Mouse (Mus musculus) intestine, embryonic 16.5 days (tissue): ENCODE data around the gene Fam110a. TPM values are rescaled to one million over a fixed set of nuclear protein-coding genes. Genes with fewer than 3 reads are reported as not detected.
A peak's percentile ranks its signal among the peaks of the same experiment; 100 is the strongest.

Source experiments
- ATAC-seq: fragments of 200-750 bp; cut with Nextera tagmentation; 2 replicates; pipeline ENCODE4 v1.8.0; 2017; ENCODE audit warnings: moderate TSS enrichment, moderate library complexity
- H3K27ac ChIP-seq: fragments of 300-500 bp; sonication (generic); 2 replicates; pipeline ENCODE4 v1.5.1; 2014; ENCODE audit warnings: mild to moderate bottlenecking, low read length
- H3K27me3 ChIP-seq: fragments of 300-500 bp; sonication (generic); replicated peaks from 2 replicates; pipeline ENCODE4 v1.6.1; 2014; ENCODE audit warnings: low read length, control low read depth, mixed read lengths; ENCODE audit not compliant: control insufficient read depth, insufficient read depth
- H3K36me3 ChIP-seq: fragments of 300-500 bp; sonication (generic); 2 replicates; pipeline ENCODE4 v1.6.1; 2014; ENCODE audit warnings: low read length, control low read depth; ENCODE audit not compliant: control insufficient read depth, insufficient read depth
- H3K4me1 ChIP-seq: fragments of 300-500 bp; sonication (generic); 2 replicates; pipeline ENCODE4 v1.6.1; 2014; ENCODE audit warnings: low read length, control low read depth, mixed read lengths; ENCODE audit not compliant: control insufficient read depth, insufficient read depth
- H3K4me2 ChIP-seq: fragments of 300-500 bp; sonication (generic); 2 replicates; pipeline ENCODE4 v1.6.1; 2014; ENCODE audit warnings: low read depth, low read length, control low read depth
- H3K4me3 ChIP-seq: fragments of 300-500 bp; sonication (generic); 2 replicates; pipeline ENCODE4 v1.5.1; 2014; ENCODE audit warnings: mild to moderate bottlenecking, low read length
- H3K9ac ChIP-seq: fragments of 300-500 bp; sonication (generic); 2 replicates; pipeline ENCODE4 v1.6.1; 2014; ENCODE audit warnings: low read depth, low read length
- H3K9me3 ChIP-seq: fragments of 300-500 bp; sonication (generic); 2 replicates; pipeline ENCODE4 v1.6.1; 2016; ENCODE audit warnings: low read length, control low read depth; ENCODE audit not compliant: control insufficient read depth
- WGBS: fragments of 180-500 bp; shearing (Covaris S2); extraction: QIAGEN DNeasy Blood & Tissue Kit; methylation state at CpG from one replicate; pipeline ENCODE4 v1.1.7; 2014; 5-methylcytosine and 5-hydroxymethylcytosine counted together
- polyA plus RNA-seq: library from polyadenylated mRNA; unstranded; fragments of >200 nt; fragmentation: Nextera tagmentation; extraction: Ambion mirVana; gene quantifications from 2 replicates; pipeline ENCODE4 v1.2.1, GENCODE M21; 2015

The Fam110a gene
- polyA plus RNA-seq, 1 experiment from 2014 or later: 25.7 TPM

GRCm38 (mm10) chr2:151988978-151989377 lies 9.0 kb upstream of the Fam110a start:
- Histone ChIP-seq H3K36me3 (no peaks in the 10 kb centered on the region), H3K4me3 (no peak overlapping the region), H3K27me3 (0 out of 2 replicates have a peak, but pooled peaks cover 2% of the 10 kb centered on the region), H3K9me3 (no peaks in the 10 kb centered on the region), H3K4me2 (no peak overlapping the region), H3K27ac (no peak overlapping the region), H3K4me1 (no peaks in the 10 kb centered on the region), H3K9ac (no peak overlapping the region)
- 68% methylated on average over 2 of the region's 2 CpGs for WGBS
- ATAC-seq: no peak

DNA sequence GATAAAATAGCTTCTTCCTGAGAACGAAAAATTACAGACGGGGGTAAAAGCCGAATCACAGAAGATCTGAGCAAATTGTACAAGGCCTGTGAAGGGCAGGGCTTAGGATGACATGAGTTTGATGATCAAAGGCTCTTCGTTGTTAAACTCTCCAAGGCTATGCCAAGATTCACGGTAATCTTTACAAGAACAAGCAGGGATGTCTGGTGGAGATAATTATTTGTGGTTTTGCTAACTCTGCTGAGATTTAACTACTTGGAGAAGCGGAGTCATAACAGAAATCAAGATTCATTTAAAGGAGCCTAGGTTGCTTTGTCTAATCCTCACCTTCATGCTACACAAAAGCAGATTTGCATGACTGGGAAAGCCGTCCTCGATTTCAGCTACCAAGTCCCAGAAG lies 6.9 kb upstream of the Fam110a start:
- Histone ChIP-seq H3K9me3 (no peaks in the 10 kb centered on the region), H3K36me3 (no peaks in the 10 kb centered on the region), H3K4me2 (no peak overlapping the region), H3K4me1 (no peaks in the 10 kb centered on the region), H3K27ac (no peak overlapping the region), H3K27me3 (no peaks in the 10 kb centered on the region), H3K9ac (no peak overlapping the region), H3K4me3 (no peak overlapping the region)
- no peak for ATAC-seq
- WGBS: 82% methylated on average over 8 of the region's 8 CpGs

- no peak overlapping the region for H3K4me3 ChIP-seq
- WGBS: 44% methylated on average over 7 of the region's 7 CpGs
- H3K36me3 ChIP-seq: no peaks in the 10 kb centered on the region
- H3K27ac ChIP-seq: no peak overlapping the region
- H3K9ac ChIP-seq: no peak overlapping the region
- ATAC-seq: no peak
- no peak overlapping the region for H3K4me2 ChIP-seq
- H3K4me1 ChIP-seq: peaks cover 2% of the 10 kb centered on the region; the same call in 1 of the 2 replicates
- no peaks in the 10 kb centered on the region for H3K9me3 ChIP-seq
- no peaks in the 10 kb centered on the region for H3K27me3 ChIP-seq
These were observed 5.6 kb upstream of the Fam110a start for GRCm38 (mm10) chr2:151985426-151986172.

DNA sequence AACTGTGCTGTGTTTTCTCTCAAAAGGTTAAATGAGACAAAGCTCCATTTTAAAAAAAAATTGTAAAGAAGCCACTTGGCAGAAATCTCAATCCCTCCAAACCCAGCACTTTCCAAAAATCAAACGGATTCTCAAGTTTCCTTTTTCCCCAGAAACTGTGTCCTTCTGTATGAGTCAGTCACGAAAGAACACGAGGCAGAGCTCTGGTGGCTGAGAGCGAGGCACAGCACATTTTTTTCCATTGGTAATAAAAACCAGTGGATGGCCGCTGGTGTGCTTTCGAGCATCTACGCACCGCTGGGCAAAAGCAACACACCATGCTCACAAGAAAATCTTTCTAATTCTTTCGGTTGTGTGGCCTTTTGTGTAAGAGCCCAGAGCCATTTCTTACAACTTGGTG lies 4.0 kb upstream of the Fam110a start:
- no peak overlapping the region for H3K27ac ChIP-seq
- H3K4me3 ChIP-seq: no peak overlapping the region
- H3K4me2 ChIP-seq: no peak overlapping the region
- H3K36me3 ChIP-seq: no peaks in the 10 kb centered on the region
- H3K9ac ChIP-seq: no peak overlapping the region
- H3K4me1 ChIP-seq: peaks cover 10% of the 10 kb centered on the region
- 63% methylated on average over 9 of the region's 9 CpGs for WGBS
- H3K27me3 ChIP-seq: no peaks in the 10 kb centered on the region
- no peaks in the 10 kb centered on the region for H3K9me3 ChIP-seq
- ATAC-seq: no peak

DNA sequence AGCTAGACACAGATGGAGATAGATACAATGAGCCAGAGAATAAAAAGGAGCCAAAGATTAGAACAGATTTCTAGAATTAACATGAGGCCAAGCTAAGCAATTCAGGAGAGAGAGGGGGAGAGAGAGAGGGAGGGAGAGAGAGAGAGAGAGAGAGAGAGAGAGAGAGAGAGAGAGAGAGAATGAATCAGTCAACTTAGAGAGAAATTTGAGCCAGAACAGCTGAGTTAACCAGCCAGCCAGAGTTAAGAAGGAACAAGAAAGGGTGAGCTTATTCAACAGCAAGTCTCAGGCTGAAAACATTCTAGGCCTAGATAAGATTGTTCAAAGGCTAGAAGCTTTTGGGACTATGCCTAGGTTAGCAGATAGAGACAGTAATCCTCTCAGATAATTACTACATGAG lies 2.5 kb upstream of the Fam110a start:
- H3K9ac ChIP-seq: no peak overlapping the region
- H3K9me3 ChIP-seq: no peaks in the 10 kb centered on the region
- H3K4me1 ChIP-seq: peaks cover 26% of the 10 kb centered on the region
- H3K27ac ChIP-seq: no peak overlapping the region
- no peaks in the 10 kb centered on the region for H3K27me3 ChIP-seq
- no peak overlapping the region for H3K4me3 ChIP-seq
- no peak overlapping the region for H3K4me2 ChIP-seq
- no peak for ATAC-seq
- no peaks in the 10 kb centered on the region for H3K36me3 ChIP-seq

DNA sequence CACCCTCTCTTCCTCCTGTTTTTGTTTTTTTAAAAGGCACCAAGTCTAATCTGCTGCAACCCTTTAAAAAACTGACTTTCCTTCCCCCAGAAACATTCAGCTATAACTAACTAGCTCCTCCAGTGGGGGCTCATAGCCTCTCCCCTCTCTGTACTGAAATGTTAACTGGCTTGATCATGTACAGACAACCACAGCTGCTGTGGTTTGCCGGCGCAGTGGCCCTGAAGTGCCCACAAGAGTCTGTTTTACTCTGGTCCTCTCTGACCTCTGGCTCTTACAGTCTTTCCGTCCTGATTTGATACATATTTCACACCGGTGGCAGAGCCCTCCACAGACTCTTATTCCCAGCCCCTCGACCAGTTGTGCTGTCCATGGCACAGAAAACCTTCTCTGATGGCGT lies 1.2 kb upstream of the Fam110a start:
- 75% methylated on average over 6 of the region's 6 CpGs for WGBS
- Histone ChIP-seq H3K27ac (no peak overlapping the region), H3K9ac (no peak overlapping the region), H3K36me3 (no peaks in the 10 kb centered on the region; the same call in 1 of the 2 replicates), H3K27me3 (no peaks in the 10 kb centered on the region), H3K9me3 (no peaks in the 10 kb centered on the region), H3K4me3 (no peak overlapping the region), H3K4me1 (peaks cover 30% of the 10 kb centered on the region), H3K4me2 (no peak overlapping the region)
- ATAC-seq: no peak

GRCm38 (mm10) chr2:151980355-151980693 lies 305 bp upstream of the Fam110a start:
- ATAC-seq: no peak; the same call in 1 of the 2 replicates
- H3K36me3 ChIP-seq: no peaks in the 10 kb centered on the region; the same call in 1 of the 2 replicates
- H3K27me3 ChIP-seq: no peaks in the 10 kb centered on the region
- H3K4me2 ChIP-seq: peak overlapping the region; percentile 52
- peaks cover 36% of the 10 kb centered on the region for H3K4me1 ChIP-seq
- peak overlapping the region; percentile 83 for H3K4me3 ChIP-seq
- H3K27ac ChIP-seq: peak overlapping the region; percentile 21; the same call in 1 of the 2 replicates
- H3K9ac ChIP-seq: peak overlapping the region; percentile 93
- WGBS: 44% methylated on average over 3 of the region's 3 CpGs
- no peaks in the 10 kb centered on the region for H3K9me3 ChIP-seq

GRCm38 (mm10) chr2:151978494-151978893 lies 1.5 kb downstream of the Fam110a start:
- peak overlapping the region; percentile 23; the same call in 1 of the 2 replicates for H3K27ac ChIP-seq
- no peaks in the 10 kb centered on the region for H3K9me3 ChIP-seq
- 71% methylated on average over 6 of the region's 6 CpGs for WGBS
- no peaks in the 10 kb centered on the region; the same call in 1 of the 2 replicates for H3K36me3 ChIP-seq
- H3K9ac ChIP-seq: no peak overlapping the region
- ATAC-seq: no peak
- peak overlapping the region; percentile 83 for H3K4me3 ChIP-seq
- H3K27me3 ChIP-seq: no peaks in the 10 kb centered on the region
- H3K4me2 ChIP-seq: peak overlapping the region; percentile 52
- peaks cover 45% of the 10 kb centered on the region for H3K4me1 ChIP-seq

DNA sequence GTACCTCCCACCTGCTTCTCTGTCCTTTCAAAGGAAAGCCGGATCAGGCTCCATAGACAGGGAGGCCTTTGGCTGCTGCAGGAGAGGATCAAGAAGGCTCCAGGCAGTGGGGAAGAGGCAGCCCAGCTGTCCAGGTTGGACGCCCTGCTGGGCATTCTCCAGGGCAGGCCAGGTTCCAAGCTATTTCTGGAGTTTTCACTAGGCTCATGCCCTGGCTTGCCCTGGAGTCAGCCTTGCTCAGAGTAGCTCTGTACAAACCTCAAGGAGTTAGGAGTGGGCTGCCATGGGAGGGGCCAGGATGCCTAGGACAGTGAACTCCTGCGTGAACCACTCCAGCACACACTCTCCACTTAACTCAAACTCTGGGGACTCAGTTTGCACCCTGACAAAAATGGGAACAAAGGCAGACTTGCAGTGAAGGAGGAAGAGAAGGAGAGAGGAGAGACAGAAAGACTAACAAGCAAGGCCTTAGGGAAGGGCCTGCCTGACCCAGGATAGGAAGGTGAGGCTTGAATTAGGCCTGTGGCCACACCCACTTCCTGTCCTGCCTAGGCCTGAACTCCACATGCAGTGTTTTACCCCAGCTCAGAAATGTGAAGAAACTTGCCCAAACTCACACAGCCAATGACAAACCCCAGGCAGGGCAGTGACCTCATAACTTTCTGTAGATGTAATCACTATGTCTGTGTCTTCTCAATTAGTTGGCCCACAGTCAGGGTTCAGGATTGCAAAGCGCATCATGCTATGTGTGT lies 2.2 kb downstream of the Fam110a start:
- H3K4me1 ChIP-seq: peaks cover 51% of the 10 kb centered on the region
- no peak for ATAC-seq
- H3K4me3 ChIP-seq: no peak overlapping the region
- H3K4me2 ChIP-seq: peak overlapping the region; percentile 3; the same call in 1 of the 2 replicates
- H3K27me3 ChIP-seq: no peaks in the 10 kb centered on the region
- no peaks in the 10 kb centered on the region; the same call in 1 of the 2 replicates for H3K36me3 ChIP-seq
- peak overlapping the region; percentile 25 for H3K27ac ChIP-seq
- no peaks in the 10 kb centered on the region for H3K9me3 ChIP-seq
- no peak overlapping the region for H3K9ac ChIP-seq
- 75% methylated on average over 4 of the region's 4 CpGs for WGBS
